Mouse (Mus musculus): ENCODE measurements around the gene Ggt1.

The Ggt1 gene

DNA sequence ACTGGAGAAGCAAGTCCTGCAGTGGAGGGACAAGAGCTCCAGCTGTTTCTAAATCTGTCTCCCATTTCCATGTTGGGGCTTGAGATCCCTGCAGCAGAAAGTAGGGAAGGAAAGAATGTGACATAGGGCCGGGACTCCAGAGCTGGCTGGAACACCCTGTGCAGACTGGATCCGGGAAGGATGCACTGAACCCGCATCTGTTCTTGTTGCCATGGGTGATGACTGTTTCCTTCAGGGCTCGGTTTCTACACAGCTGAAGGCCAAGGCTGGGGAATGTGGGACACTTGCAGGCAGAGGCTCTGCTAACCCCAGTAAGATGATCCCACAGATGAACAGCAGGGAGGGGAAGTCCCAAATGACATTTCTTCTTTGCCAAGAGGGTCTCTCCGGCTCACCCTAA, 71.2 kb downstream of the Ggt1 start:
- in situ Hi-C loops (cut with MseI, MboI), result no loop called here

DNA sequence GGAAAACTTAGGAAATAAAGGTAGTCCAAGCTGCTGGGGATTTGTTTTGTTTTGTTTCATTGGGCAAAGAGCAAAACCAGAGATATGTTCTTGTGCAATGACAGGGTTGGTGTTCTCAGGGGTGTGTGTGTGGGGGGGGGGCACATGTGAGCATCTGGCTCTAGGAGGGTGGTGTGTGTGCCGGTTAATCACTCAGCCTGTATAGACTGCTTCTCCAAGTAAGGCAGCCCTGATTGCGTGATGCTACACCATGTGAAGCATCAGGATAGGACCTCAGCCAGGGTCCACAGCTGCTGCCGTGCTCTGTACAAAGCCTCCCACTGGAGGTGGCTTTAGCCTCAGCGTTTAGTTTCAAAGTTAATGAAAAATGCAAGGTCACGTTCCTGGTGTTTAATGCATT, 71.6 kb downstream of the Ggt1 start:
- in situ Hi-C loops (cut with MseI, MboI), result no loop called here

DNA sequence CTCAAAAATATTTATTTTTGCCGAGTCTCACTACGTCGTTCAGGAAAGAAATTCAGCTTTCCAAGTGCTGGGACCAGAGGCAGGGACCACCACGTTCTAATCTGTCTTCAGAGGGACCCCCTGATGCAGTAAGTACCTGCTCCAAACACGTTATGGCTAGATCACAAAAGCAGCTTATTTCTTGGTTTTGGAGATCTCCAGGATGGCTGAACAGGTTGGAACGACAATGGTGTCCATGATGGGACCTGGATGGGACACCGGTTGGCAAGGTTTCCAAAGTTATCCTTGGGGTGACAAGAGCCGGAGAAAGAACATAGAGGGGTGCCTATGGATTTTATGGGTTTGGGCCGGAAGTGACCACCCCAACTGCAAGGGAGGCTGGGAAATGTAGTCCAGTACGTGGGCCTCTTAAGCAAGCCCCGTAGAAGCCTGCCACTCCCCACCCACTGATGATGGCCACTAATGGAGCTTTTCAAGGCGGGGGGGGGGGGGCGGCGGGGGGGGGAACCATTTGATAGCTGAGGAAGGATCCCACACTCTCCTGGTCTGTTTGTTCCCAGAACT, 72.3 kb downstream of the Ggt1 start:
- in situ Hi-C loops (cut with MseI, MboI), result no loop called here

DNA sequence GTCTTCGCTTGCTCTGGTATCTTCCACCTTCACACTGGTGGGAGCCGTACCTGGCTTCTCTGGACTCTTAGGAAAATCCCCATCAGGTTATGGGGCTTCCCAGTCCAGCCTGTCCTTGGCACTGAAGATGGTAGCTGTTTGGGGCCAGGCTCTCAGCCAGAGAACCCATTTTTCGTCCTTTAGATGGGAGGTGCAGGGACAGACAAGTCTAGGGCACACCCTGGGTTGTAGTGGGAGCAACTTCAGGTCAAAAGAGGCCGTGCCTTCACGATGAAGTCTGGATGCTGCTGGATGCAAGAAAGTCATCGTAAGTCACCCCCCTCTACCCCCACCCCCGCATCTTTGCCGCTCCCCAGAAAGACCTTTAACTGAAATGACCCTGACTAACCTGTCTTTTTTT, 73.2 kb downstream of the Ggt1 start:
- in situ Hi-C loops (cut with MseI, MboI), result no loop called here

DNA sequence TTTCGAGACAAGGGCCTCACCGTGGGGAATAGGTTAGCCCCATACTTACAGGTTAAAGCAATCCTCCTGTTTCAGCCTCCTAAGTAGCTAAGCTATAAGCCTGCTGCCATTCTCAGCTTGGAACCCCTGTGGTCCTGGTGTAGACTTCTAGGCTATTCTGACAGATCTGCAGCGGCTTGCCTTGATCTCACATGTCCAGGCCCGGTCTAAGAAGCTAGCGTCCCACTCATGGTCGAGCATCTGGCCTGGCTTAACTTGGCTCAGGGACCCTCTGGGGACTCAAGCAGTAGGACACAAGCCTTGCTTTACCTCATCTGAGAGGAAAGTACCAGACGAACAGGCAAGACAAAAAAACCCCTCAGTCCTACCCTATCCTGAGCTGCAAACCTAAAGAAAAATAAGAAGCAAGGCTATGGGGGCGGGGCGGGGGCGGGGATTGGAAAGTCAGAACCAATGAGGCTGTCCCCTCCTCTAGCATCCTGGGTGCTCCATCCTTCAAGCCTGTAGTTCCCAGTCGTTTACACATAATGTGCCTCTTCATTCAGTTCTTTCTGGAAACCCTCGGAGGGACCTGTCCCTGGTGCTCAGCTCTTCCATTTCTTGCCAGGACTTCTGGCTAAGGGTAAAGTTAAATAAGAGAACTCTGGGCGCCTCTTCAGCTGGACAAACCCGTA, 73.8 kb downstream of the Ggt1 start:
- in situ Hi-C loops (cut with MseI, MboI), result no loop called here

DNA sequence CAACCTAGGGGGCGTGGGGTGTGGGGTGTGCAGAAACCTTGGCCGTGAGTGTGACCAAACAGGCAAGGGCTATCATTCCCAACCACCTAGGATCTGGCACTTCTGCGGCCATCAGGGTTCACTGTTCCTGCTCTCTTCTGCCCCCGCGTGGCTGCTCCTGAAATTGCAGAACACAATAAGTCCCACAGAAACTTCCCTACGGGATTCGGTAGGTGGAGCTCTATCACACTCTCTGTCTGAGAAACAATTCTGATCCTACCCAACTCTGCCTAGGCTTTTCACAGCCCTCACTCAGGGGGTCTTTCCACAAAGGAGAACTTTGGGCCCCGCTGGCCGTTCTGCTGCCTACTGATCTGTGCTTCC, 74.3 kb downstream of the Ggt1 start:
- in situ Hi-C loops (cut with MseI, MboI), result no loop called here
